Mouse (Mus musculus) midbrain, embryonic 14.5 days (tissue): ENCODE measurements around the gene 1700011L22Rik. TPM values are rescaled to one million over a fixed set of nuclear protein-coding genes. Genes with fewer than 3 reads are reported as not detected.

ENCODE experiments used
- ATAC-seq: fragments of 200-750 bp; cut with Nextera tagmentation; 2 replicates; pipeline ENCODE4 v1.8.0; 2017; ENCODE audit warnings: moderate number of reproducible peaks, moderate library complexity; ENCODE audit not compliant: low FRiP score, low TSS enrichment
- DNase-seq: peaks from one replicate; pipeline ENCODE4 v3.0.0-alpha.2; 2015
- H3K27ac ChIP-seq: fragments of 300-500 bp; sonication (generic); replicated peaks from 2 replicates; pipeline ENCODE4 v1.5.1; 2014; ENCODE audit warnings: mild to moderate bottlenecking, low read depth, low read length, moderate library complexity
- H3K27me3 ChIP-seq: fragments of 300-500 bp; sonication (generic); 2 replicates; pipeline ENCODE4 v1.6.1; 2014; ENCODE audit warnings: low read length, control low read depth, mixed read lengths; ENCODE audit not compliant: control insufficient read depth, insufficient read depth
- H3K36me3 ChIP-seq: fragments of 300-500 bp; sonication (generic); 2 replicates; pipeline ENCODE4 v1.6.1; 2014; ENCODE audit warnings: low read length, control low read depth; ENCODE audit not compliant: control insufficient read depth, insufficient read depth
- H3K4me1 ChIP-seq: fragments of 300-500 bp; sonication (generic); 2 replicates; pipeline ENCODE4 v1.6.1; 2014; ENCODE audit warnings: mild to moderate bottlenecking, antibody characterized with exemption, low read length, control low read depth; ENCODE audit not compliant: control insufficient read depth, insufficient read depth
- H3K4me2 ChIP-seq: fragments of 300-500 bp; sonication (generic); 2 replicates; pipeline ENCODE4 v1.6.1; 2014; ENCODE audit warnings: mild to moderate bottlenecking, low read length, moderate library complexity
- H3K4me3 ChIP-seq: fragments of 300-500 bp; sonication (generic); replicated peaks from 2 replicates; pipeline ENCODE4 v1.5.1; 2014; ENCODE audit warnings: low read depth, low read length
- H3K9ac ChIP-seq: fragments of 300-500 bp; sonication (generic); replicated peaks from 2 replicates; pipeline ENCODE4 v1.6.1; 2014; ENCODE audit warnings: mild to moderate bottlenecking, low read length, moderate library complexity
- H3K9me3 ChIP-seq: fragments of 300-500 bp; sonication (generic); 2 replicates; pipeline ENCODE4 v1.6.1; 2016; ENCODE audit warnings: low read length, control low read depth, mixed read lengths; ENCODE audit not compliant: control insufficient read depth
- WGBS: fragments of 180-500 bp; shearing (Covaris S2); extraction: QIAGEN DNeasy Blood & Tissue Kit; methylation state at CpG from one replicate; pipeline ENCODE4 v1.1.7; 2014; 5-methylcytosine and 5-hydroxymethylcytosine counted together
- polyA plus RNA-seq: library from polyadenylated mRNA; unstranded; fragments of >200 nt; fragmentation: Nextera tagmentation; extraction: Ambion mirVana; gene quantifications from 2 replicates; pipeline ENCODE4 v1.2.1, GENCODE M21; 2014

1700011L22Rik gene
- polyA plus RNA-seq = not detected in 2 replicates

GRCm38 (mm10) chr8:79248470-79248869 is at the start of gene 1700011L22Rik:
Gene 1700011L22Rik (minus strand): TSS chr8:79248570.
- Histone ChIP-seq H3K4me1 (no peaks in the 10 kb centered on the region), H3K27ac (no peak within 1 kb of the TSS), H3K36me3 (no peaks in the 10 kb centered on the region), H3K9ac (no peak within 1 kb of the TSS), H3K9me3 (no peaks in the 10 kb centered on the region), H3K27me3 (no peaks in the 10 kb centered on the region), H3K4me2 (no peak within 1 kb of the TSS), H3K4me3 (no peak within 1 kb of the TSS)
- DNase-seq (no peak), ATAC-seq (no peak)
- WGBS = 91% methylated on average over 6 of the region's 6 CpGs

DNA sequence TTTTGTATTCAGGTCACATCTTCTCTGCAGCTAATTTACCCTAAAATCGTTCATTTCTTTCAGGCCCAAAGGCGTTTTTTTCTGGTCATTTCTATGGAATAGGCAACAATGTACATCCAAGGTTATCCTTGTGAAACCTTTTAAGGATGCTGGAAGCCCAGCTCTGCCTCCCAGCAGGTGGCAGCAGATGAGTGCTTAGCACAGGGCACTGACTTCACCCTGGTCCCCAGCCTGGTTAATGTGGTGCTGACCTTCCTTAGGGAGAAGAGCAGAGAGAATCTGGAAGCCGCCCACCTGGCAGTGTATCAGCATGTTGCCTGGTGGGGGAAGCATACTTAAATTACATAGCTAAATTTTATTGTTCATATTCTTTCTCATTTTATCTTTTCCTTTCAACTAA is 49.4 kb upstream of the 1700011L22Rik start:
- ATAC-seq (no peak), DNase-seq (peak; percentile 87)
- Histone ChIP-seq H3K4me3 (no peak overlapping the region), H3K4me2 (no peak overlapping the region), H3K4me1 (peaks cover 17% of the 10 kb centered on the region), H3K9ac (no peak overlapping the region), H3K27ac (no peak overlapping the region), H3K36me3 (no peaks in the 10 kb centered on the region), H3K9me3 (no peaks in the 10 kb centered on the region), H3K27me3 (no peaks in the 10 kb centered on the region)
- WGBS = 40% methylated on average over 3 of the region's 3 CpGs

DNA sequence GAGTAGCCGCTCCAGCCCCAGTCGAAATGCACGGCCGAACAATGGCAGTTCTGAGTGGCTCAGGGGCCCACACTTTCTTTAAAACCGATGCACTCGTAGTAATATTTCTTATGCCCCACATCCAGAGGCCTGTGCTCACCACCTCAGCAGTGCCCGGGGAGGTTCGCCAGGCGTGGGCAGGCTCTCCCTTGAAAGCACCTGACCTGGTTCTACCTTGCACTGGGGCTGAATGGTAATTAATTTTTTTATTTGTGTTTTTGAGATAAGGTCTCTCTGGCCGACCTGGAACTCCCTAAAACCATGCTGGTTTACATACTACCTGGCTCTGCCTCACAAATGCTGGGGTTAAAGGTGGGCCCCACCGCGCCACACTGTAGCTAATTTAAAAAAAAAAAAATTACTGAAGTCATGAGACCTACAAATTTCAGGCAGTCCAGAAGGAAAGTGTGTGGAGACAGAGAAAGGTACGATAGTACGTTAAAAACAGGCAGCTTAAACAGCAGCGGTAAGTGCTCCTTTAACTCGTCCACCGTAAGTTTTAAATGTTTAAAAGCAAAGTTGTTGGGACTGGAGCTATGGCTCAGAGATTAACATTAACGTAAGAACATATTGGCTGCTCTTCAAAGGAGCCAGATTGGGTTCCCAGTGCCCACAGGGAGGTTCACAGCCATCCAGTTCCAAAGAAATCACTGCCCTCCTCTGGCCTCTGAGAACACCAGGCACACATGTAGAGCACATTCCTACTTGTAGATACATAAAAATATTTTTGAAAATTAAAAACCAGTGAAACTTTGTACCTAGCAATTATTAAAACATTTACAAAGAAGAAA is 47.1 kb upstream of the 1700011L22Rik start:
- Histone ChIP-seq H3K4me3 (peak overlapping the region; percentile 68), H3K27me3 (no peaks in the 10 kb centered on the region), H3K4me2 (peak overlapping the region; percentile 84), H3K27ac (peak overlapping the region; percentile 93), H3K9me3 (no peaks in the 10 kb centered on the region), H3K36me3 (no peaks in the 10 kb centered on the region), H3K9ac (peak overlapping the region; percentile 84), H3K4me1 (peaks cover 17% of the 10 kb centered on the region)
- 13% methylated on average over 18 of the region's 18 CpGs for WGBS
- no peak for ATAC-seq
- DNase-seq = no peak

DNA sequence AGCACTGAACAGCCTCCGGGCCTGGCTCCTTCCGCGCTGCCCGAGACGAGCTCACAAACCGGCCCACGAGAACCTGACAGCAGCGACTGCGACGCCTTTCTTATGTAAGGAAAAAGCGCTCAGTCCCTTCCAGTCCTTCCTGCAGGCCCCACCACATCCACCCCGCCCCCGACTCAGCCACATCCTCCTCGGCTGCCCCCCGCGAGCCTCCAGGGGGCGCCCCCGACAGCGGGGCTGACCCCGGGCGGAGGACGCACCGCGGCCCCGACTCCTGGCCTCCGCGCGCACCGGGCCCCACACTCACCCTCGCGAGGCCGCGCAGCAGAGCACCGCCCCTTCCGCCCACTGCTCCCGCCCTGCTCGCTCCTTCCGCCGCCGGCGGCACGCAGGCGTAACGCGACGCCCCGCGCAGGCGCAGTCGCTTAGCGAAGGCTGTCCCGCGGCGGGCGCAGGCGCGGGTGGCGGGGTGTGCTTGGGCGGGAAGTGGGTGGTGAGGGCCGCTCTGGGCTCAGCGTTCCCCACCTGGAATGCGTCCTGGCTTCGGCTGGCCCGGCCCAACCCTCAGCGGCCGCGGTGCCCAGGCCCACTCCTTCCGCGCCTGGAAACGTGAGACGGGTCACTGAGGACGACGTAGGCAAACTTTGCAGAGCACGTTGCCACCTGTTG is 46.4 kb upstream of the 1700011L22Rik start, which contains the start of gene Mmaa:
TSS of gene Mmaa (minus strand) at position 328 of the 666 bp plus-strand sequence.
- peak within 1 kb of the TSS; percentile 84 for H3K9ac ChIP-seq
- H3K9me3 ChIP-seq = no peaks in the 10 kb centered on the region
- H3K27me3 ChIP-seq = no peaks in the 10 kb centered on the region
- H3K4me2 ChIP-seq = peak within 1 kb of the TSS; percentile 84
- WGBS = under 1% methylated on average over 67 of the region's 74 CpGs
- DNase-seq (peak; percentile 100), ATAC-seq (peak; percentile 98)
- peak within 1 kb of the TSS; percentile 93 for H3K27ac ChIP-seq
- no peaks in the 10 kb centered on the region for H3K36me3 ChIP-seq
- H3K4me3 ChIP-seq = peak within 1 kb of the TSS; percentile 68
- H3K4me1 ChIP-seq = peaks cover 17% of the 10 kb centered on the region

DNA sequence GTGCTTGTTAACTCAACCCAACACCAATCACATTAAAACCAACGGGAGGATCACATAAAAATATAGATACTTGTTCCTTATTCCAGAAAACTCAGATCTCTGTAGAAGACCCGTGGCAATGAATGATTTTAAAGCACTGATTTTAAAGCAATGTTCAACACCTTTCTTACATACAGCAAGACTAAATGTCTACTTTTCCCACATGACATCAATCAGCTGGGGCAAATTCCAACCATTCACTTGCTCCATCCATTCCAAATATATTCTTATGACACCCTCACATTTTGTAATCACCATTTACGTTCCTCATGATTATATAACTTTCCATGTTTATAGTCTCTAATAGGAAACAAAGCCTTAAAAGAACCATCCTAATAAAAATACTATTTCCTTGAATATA is 45.5 kb upstream of the 1700011L22Rik start:
- H3K27ac ChIP-seq = 0 out of 2 replicates have a peak overlapping the region, but pooled peaks have one; percentile 37
- peaks cover 17% of the 10 kb centered on the region for H3K4me1 ChIP-seq
- no peaks in the 10 kb centered on the region for H3K9me3 ChIP-seq
- H3K9ac ChIP-seq = peak overlapping the region; percentile 84
- no peak for ATAC-seq
- H3K4me3 ChIP-seq = peak overlapping the region; percentile 68
- peak overlapping the region; percentile 84 for H3K4me2 ChIP-seq
- no peaks in the 10 kb centered on the region for H3K36me3 ChIP-seq
- no peaks in the 10 kb centered on the region for H3K27me3 ChIP-seq
- WGBS = 73% methylated on average over 3 of the region's 3 CpGs
- no peak for DNase-seq

DNA sequence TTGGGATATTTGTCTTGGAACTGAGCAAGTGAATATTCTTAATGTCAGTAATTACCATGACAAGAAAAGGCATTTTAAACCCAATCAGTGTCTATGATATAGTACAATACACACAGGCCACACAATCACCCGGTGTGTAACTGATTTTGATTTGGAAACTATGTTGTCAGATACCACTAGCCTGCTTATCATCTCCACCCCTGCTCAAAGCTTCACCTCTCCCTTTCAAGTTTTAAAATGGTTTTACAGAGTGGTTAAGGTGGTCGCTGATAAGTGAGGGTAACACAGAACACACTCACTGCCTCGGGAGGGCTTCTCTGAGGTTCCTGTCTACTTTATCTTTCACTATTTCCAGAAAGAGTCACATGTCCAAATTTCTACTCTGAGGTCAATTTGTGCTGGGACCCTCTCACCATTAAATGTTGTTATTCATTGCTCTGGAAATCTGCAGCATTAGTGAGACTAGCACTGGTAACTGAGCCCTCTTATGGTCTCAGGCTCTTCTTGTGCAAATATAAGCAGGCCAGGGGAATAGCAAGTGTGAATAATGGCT is 44.4 kb upstream of the 1700011L22Rik start:
- no peaks in the 10 kb centered on the region for H3K9me3 ChIP-seq
- WGBS = 90% methylated on average over 3 of the region's 3 CpGs
- H3K9ac ChIP-seq = no peak overlapping the region
- ATAC-seq (no peak), DNase-seq (no peak)
- H3K27me3 ChIP-seq = no peaks in the 10 kb centered on the region
- H3K36me3 ChIP-seq = no peaks in the 10 kb centered on the region
- H3K4me3 ChIP-seq = no peak overlapping the region
- peaks cover 17% of the 10 kb centered on the region for H3K4me1 ChIP-seq
- H3K4me2 ChIP-seq = no peak overlapping the region; the same call in 1 of the 2 replicates
- no peak overlapping the region for H3K27ac ChIP-seq

GRCm38 (mm10) chr8:79289592-79289991 is 41.2 kb upstream of the 1700011L22Rik start:
- H3K4me3 ChIP-seq = no peak overlapping the region
- no peaks in the 10 kb centered on the region for H3K27me3 ChIP-seq
- H3K9me3 ChIP-seq = no peaks in the 10 kb centered on the region
- H3K9ac ChIP-seq = no peak overlapping the region
- H3K4me1 ChIP-seq = peaks cover 12% of the 10 kb centered on the region
- DNase-seq (peak; percentile 30), ATAC-seq (no peak)
- no peaks in the 10 kb centered on the region for H3K36me3 ChIP-seq
- no peak overlapping the region for H3K27ac ChIP-seq
- H3K4me2 ChIP-seq = no peak overlapping the region
- WGBS = 83% methylated on average over 5 of the region's 5 CpGs

DNA sequence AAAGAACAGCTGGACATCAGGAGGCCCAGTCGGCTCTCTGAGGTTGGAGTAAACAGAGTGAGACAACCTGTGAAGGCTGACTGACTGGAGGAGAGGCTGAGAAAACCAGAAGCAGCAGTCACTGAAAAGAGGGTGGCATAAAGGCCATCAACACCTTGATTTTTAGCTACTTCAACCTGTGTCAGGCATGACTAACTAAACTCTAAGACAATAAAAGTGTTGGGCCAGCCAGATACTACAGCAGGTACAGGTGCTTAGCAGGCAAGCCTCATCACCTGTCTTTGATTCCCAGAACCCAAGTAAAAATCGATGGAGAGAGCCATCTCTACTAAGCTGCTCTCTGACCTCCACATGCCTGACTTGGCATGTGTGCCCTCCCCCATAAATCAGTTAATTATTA is 40.3 kb upstream of the 1700011L22Rik start:
- no peak overlapping the region for H3K27ac ChIP-seq
- peaks cover 9% of the 10 kb centered on the region for H3K4me1 ChIP-seq
- 75% methylated on average over 2 of the region's 2 CpGs for WGBS
- ATAC-seq (no peak), DNase-seq (no peak)
- no peaks in the 10 kb centered on the region for H3K9me3 ChIP-seq
- no peaks in the 10 kb centered on the region for H3K36me3 ChIP-seq
- no peak overlapping the region for H3K4me2 ChIP-seq
- no peaks in the 10 kb centered on the region for H3K27me3 ChIP-seq
- no peak overlapping the region for H3K9ac ChIP-seq
- H3K4me3 ChIP-seq = no peak overlapping the region
